Mouse (Mus musculus): ENCODE data around the gene Zfp408.
A peak's percentile ranks its signal among the peaks of the same experiment; 100 is the strongest.

Zfp408 gene

DNA sequence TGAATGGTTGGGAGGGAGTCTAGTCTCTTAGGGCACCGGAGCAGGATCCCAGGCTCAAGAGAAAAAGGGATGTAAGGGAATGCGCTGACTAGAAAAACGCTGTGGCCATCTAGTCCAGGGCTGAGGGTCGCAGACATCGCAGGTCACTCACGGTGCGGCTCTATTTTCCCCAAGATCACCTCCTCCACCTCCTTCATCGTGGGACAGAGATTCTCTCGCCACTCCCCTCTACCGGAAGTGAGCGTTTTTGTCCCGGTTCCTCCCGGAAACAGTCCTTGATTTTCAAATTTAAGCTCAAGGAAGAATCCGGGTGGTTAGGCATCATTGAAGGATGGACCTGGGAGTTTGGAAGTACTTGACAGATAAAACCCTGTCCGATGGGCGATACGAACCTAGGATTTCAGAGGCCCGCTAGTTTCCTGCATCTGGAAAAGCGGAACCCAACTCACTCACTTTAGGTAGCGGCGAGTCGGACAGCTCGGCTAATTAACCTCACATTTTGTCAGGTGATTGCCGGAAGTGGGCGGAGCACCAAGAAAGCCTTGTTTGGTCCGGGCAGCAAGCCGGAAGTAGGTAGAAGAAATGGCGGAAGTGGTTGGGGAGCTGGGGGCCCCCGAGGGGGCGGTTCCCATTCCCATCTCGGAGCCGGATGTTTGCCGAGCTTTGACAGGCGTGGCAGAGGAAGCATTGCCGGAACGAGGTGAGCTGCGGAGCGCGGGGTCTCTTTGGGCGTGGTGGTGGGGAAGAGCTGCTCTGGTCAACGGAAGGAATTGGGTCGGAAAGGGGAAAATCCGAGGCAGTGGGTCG is at the start of gene Zfp408, which contains the start of gene Arhgap1:
Gene Zfp408, minus strand, starts transcription at position 239 of the 807 bp plus-strand sequence.
Gene Arhgap1, plus strand, starts transcription at position 308 of the 807 bp plus-strand sequence.
- DNase-seq = peak; percentile 98

DNA sequence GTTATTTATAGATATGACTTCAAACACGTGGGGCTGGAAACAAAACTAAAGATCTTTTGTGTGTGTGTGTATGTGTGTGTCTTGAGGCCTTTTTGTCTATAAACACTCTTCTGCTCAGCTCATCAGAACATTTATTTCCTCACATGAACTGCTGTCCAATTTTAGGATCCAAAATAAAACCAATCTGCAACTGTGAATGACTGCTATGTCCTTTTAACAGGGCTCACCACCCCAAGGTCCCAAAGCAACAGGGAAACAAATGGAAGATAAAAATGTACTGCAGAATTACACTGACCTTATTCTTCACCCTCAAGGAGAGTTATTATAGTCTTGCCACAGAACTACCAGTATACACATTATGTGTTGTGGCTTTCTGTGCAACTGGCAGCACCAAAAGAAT is 49.6 kb upstream of the Zfp408 start:
- no peak for DNase-seq

DNA sequence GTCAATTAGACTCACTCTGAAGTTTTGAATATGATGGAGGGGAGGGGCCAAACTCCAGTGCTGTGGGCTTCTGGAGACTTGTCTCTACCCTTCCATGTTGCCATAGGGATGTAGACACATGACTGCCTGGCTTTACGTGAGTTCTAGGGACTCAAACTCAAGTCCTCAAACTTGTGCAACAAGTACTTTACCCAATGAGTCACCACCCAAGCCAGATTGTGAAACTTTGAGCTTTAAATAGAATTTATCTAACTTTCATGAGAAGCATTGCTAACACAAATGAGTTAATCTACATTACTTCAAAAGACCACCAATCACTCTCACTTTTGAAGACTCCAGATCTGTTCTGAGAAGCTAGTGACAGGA is 46.6 kb upstream of the Zfp408 start:
- no peak for DNase-seq

DNA sequence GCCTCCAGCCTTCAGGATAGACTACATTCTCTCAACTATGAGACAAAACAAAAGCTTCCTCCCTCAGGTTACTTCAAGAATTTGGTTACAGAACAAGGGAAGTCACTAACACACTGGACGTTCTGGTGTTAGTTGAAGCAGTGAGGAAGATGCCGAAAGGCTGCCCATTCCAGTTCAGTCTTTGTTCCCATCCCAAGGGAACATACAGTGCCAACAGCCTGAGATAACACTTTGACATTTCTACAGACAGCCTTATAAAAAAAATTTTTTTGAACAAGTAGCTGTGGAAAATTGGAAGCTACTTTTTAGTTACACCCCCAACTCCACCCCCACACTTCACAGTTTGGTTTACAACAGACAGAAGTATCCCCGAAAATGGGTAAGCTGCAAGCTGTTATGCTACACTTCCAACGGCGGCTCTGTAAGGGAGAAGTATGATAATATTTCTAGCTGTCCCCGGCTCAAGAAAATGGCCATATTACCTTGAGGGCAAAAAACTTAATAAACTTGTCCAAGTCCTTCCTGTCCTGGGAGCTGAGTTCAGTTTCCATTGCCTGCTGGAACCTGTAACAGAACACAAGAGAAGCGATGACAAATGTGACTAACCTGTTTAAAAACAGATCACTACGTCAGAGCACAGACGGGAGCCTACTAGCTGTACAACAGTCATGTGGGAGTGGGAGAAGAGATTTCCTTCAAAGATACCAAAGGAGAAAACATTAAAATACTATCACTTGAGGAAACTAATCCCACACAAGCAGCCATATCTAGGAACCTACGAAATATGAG is 46.0 kb upstream of the Zfp408 start:
- no peak for DNase-seq

DNA sequence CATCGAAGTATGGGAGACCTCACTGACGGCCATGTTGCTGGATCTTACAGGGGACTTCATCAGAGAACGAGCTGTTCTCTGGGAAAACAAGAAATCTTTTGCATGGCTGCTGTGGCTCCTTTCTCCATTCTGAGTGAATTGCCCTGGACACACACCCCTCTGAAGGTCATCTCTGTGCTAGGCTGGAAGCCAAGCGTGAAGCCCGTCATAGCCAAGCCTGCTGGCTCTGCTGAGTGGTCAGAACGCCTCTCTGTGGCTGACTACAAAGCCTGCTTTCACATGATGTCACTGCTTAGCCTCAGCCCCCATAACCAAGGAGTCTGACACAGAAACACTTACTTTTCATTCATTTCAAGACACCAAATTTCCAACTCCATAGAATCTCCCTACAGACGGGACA is 39.9 kb upstream of the Zfp408 start:
- no peak for DNase-seq

DNA sequence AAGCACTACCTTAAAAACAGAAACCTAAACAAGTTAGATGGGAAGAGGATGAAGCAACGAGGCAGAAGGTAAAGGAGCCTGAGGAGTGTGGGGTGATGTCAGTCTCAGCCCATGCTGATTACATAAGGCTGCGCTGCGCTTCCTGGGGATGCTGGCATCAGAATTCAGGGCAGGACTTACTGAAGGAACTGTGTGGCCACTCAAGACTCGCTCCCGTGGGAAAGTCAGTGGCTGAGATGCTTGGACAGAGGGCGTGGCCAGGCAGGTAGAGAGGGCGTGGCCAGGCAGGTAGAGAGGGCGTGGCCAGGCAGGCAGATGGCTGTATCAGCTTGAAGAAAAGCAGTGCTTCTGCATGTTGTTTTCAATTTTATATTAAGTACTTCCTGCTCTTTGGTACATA is 34.3 kb upstream of the Zfp408 start:
- no peak for DNase-seq

DNA sequence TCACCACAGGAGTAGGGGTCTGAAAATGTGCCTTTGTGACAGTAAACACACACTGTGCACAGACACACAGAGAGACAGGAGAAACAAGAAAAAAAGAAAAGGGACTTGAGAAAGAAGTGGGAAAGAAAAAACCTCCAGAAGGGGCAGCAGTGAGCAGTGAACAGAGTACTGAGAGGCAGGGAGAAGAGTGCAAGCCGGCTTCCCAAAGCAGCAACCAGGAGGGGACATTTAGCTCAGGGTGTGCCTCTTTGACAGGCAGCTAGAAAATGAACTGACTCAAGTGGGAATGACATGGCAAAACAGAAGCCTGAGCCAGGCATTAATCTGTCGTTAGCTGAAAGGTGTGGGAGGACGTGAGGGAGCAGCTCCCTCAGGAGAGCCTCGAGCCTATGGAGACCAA is 33.3 kb upstream of the Zfp408 start:
- DNase-seq = peak; percentile 42

DNA sequence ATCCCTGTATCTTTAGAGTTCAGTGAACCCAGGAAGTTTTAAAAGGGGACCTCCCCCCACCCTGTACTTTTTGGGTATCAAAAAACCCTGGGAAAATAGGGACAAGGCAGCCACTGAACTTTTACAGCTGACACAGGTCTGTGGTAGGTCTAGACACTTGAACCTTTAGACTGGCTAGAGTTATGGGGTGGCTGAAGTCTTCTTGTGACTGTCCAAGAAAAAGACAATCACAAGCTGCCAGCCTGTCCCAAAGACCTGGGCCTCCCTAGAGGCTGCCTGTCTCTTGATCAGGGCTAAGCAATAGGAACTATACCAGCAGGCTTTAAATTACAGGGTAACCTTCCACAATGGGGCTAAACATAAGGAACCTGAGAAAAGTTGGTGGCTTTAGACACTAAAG is 27.4 kb upstream of the Zfp408 start:
- no peak for DNase-seq

DNA sequence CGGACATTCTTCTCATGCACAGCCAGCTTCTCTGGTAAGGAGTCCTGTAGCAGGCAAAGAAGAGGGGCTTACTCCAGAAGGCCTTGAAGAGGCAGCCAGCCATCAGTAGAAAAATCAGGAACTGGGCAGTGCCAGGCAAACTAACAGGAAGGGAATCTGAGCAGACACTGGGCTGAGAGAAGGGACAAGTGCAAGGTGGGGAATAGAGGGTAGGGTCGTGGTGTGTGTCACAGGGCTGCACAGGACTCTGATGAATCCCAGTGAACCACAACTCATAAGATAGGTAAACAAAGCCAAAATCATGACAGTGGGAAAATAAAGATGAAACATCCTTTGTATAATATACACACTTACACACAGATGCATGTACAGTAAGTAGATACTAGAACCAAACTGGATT is 26.8 kb upstream of the Zfp408 start:
- DNase-seq = no peak

DNA sequence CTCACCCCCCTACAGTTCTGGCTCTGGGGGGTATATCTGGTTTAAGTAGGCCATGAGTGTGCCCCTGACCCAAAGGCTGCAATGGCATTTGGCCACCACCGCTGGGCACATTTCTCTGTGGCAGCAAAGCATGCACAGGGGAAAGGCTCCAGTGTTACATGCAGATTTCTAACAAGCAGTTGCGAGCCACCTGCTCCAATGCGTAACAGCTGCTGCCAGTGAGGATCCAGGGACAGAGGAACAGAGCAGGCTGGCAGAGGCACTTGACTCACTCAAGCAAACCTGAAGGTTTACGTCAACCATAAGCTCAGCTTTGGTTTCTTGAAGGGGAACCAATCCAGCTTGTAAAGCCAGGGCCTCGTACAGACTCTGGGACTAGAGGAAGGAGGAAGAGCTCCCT is 25.3 kb upstream of the Zfp408 start:
- no peak for DNase-seq

DNA sequence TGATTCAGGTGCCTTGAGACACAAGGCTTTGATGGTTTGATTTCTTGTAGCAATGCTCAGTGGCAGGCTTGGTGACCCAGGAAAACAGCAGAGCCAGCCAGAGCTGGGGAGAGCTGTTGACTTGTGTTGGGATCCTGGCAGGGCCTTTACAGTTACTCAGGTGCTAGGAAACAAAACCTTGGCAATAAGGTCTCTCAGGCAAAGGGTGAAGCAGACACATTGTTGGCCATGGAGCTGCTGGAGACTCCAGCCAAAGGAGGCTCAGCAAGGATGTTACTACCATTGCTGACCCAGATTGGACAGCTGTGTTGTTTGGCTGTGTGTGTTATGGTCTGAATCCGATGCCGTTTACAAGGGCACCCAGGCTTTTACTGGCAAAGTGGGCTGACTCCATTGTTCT is 24.0 kb upstream of the Zfp408 start:
- DNase-seq = no peak

DNA sequence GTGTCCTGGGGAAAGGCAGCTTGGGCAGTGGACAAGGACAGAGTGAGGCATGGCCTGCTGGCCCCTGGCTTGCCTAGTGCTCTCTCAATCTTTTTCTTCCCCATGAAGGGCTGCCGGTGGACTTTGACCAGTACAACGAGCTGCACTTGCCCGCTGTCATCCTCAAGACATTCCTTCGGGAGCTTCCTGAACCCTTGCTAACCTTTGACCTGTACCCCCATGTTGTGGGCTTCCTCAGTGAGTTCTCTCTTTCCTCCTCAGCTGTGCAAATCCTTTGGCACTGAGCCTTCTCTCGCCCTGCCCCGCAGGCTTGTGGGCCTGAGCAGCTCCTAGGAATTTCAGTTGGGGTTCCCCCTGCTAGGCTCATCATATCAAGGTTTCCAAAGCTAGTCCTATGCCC is 20.4 kb upstream of the Zfp408 start:
- DNase-seq = peak; percentile 56

DNA sequence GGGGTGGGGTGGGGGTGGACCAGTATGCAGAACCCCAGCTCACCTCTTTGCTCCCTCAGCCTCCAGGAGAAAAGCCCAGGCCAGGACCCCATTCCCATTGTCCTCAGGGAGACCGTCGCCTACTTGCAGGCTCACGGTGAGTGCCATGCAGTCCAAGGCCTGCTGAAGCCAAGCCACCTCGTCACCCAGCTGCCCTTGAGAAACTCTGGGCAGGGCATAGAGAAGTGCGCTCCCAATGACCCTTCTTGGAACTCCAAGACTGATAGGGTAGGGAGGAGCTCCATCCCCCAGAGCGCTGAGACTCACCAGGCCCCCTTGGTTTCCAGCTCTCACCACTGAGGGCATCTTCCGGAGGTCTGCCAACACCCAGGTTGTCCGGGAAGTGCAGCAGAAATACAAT is 19.7 kb upstream of the Zfp408 start:
- DNase-seq = no peak

DNA sequence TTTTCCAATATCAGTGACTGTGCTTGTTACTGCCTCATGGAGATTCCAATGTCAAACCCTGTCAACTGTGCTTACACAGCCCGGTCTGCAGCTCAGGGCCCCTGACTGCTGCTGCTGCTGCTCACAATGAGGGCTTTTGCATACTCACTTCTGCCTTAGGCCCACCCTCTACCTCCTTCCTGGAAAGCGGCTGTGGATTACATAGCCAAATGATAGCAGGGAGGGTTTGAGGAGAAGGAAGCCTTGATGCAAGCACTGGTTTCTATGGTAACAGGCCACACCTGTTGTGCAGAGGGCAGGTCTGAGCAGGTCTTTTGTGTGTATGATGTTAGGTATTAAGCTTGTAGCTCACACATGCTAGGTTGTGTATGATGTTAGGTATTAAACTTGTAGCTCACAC is 18.2 kb upstream of the Zfp408 start:
- DNase-seq = no peak

DNA sequence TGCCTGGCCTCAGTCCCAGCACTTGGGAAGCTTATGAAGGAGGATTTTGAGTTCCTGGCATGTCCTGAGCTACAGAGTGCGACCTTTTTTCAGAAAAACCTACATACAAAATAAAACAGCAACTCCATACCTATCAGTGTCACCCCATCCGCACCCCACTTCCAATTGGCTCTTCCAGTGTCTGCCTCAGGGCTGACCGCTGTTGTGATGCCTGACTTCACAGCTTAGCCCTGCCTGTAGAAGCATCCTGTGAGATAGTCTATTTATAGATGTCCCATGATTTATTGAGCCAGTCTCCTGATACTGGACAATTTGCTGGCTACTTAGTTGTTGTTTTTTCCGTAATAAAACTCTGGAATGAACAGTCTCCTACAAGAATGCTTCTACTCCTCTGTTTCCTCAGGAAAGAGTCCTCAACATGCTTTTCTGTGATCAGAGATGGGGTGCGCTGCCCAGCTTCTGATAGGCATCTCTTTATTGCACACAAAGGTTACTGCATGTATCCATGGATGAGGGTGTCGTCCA is 16.9 kb upstream of the Zfp408 start:
- DNase-seq = peak; percentile 50

DNA sequence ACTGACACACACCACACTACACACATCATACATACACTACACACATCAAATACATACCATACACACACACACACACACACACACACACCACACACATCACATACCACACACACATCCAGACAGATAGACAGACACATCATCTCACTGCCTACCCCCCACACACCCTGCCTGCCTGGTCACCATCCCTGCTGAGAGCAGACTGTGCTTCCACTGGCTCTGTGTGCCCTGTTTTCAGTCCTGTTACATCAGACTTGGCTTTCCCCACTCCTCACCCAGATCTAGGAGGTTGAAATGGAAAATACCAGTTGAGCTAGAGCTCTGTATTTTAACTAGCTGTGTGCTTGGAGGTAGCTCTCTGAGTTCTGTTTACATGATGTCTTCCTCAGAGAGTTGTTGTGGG is 15.2 kb upstream of the Zfp408 start:
- no peak for DNase-seq

DNA sequence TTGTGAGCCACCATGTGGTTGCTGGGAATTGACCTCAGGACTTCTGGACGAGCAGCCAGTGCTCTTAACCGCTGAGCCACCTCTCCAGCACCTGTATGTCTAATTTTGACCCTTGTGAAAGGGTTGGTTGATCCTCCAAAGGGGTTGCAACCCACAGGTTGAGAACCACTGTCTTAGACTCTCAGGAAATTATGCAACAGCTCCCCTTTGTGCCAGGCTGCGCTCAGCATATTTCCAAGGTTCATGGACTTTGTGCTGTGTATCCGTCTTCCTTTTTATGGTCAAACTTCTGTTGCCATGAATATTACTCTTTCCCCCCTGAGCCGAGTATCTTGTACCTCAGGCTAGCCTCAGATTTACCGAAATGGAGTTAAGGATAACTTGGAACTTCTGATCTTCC is 11.4 kb upstream of the Zfp408 start:
- DNase-seq = peak; percentile 22

DNA sequence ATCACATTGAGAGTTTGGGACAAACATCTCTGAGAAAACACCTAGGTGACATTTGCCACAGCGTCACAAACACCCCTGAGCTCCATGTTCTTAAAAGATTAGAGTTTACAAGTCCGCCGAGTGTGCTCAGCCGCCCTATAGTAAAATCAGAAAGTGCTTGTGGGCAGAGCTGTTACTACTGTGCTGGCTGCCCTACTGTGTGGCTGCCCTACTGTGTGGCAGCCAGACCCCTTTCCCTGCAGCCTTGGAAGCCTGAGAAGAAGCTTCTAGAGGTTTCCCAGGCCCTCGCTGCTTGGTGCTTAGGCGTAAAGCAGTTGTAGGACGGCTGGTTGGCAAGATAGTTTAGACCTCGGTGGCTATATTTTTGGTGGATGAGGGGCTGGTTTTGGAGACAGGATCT is 10.1 kb upstream of the Zfp408 start:
- no peak for DNase-seq

DNA sequence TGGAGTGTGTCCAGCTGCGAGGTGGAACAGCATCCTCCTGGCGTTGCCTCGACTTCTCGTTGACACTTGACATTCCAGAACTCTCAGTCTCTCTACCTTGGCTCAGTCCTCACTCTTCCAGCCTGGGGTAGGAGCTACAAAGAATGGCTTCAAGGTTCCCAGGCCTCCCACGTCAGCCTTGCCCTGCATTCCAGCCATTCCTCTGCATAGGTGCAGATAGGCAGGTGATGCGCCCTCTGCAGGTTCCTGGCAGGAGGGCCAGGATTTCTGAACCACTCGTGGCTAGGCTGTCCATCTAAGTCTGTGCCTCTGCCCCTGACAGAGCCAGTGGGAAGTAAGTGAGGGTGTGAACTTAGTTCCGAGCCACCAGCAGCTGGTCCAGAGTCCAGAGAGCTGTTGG is 7.2 kb upstream of the Zfp408 start:
- peak; percentile 46 for DNase-seq

DNA sequence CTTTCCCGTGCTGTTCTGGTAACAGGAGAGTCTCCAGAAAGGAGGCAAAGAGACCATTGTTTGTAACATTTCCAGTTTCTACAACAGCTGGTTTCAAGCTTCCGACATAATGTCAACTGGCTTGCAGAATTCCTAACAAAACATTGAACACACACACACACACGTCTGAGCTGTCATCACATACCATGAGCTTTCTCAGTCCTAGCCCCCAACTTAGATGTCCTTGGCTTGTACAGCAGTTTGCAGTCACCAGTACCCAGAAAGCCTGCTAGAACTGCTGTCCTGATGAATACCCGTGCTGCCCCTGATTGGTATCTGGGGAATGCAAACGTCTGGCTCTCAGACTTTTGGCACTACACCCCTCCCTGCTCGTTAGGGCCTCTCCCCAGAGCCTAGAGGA is 6.2 kb upstream of the Zfp408 start:
- no peak for DNase-seq

DNA sequence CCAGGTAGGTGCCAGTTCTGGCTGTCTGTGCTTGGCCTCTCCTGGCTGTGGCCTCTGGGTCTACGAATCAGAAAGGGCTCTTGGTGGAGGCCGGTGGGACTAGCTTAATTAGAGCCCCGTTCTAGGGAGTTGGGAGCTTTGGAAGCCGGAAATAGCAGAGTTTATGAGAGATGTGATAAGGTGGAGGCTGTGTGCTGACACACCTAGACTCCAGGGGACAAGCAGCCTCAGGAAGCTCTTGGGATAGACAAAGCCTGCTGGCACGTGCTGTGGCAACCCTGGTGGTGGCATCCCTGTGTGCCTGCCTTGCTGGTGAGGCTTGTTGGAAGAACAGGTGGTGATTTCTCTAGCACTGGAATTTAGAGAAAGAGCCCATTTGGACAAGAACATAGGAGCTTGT is 5.8 kb upstream of the Zfp408 start:
- DNase-seq = no peak

DNA sequence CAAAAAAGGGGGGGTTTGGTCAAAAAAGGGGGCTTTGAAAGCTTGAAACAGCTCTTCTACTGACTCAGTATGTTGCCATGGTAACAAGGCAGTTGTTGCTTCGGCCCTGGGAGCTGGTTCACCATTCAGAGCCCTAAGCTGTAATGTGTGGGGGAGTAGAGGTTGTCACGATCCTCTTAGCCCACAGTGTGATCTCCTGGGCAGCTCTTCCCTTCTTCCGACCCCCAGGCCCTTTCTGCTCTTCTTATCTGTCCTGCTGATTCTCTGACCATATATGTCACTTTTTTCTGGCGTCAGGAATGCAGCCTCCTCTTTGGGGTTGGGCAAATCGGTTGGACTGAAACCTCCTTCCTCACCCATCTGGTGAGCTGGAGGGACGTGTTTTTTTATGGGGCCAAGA is 3.3 kb upstream of the Zfp408 start:
- no peak for DNase-seq

DNA sequence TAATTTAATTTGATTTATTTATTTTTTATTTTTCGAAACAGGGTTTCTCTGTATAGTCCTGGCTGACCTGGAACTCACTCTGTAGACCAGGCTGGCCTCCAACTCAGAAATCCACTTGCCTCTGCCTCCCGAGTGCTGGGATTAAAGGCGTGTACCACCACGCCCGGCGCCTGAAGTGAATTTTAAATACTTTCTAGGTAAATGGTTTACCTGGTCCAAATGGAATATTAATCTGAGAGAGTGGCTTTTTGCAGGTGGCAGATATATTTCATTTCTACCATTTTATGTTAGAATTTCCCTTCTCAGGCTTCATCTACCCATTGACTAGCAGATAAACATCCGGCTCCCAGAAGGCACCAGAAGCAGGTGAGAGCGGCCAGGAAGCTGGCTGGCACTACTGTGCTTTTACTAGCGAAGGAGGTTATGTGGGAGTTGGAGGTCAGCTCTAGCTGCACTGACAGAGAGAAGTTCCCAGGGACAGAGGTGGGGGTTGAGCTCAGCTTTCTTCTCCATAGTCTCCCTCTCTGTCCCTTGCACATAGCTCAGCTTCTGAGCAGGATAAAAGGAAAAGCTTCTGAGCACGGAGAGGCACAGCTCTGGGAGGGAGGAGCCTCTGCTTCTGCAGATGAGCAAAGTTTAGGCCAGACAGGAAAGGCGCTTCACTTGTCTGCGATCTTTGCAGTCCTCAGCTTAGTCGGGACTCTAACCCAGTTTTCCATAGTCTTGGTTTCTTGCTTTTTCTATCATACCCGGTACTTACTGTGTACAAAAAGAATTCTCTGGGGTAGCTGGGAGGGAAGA is 2.1 kb upstream of the Zfp408 start:
- peak; percentile 34 for DNase-seq
